Mouse (Mus musculus) kidney, adult 9 months (tissue): ENCODE measurements around the gene Slc39a11.

Source experiments
- DNase-seq: peaks from one replicate; pipeline ENCODE4 v3.0.0; 2022

Gene Slc39a11

DNA sequence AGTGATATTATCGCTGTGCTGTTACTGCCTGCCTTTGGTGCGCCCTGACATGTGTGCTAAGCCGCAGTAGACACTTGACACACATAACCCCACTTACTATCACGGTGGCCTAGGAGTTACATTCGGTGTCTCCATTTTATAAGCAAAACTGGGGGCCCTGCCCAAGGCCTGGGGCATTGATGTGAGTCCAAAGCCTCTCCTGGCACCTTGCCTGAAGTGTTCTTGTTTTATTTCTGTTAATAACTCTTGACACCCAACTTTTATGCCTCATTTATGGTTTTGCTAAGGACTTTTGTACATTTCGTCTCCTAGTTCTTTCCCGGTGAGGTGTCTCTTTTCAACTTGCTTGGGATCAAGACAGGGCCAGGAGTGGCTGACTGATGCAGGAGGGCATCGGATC is 373.4 kb downstream of the Slc39a11 start:
- no peak for DNase-seq

DNA sequence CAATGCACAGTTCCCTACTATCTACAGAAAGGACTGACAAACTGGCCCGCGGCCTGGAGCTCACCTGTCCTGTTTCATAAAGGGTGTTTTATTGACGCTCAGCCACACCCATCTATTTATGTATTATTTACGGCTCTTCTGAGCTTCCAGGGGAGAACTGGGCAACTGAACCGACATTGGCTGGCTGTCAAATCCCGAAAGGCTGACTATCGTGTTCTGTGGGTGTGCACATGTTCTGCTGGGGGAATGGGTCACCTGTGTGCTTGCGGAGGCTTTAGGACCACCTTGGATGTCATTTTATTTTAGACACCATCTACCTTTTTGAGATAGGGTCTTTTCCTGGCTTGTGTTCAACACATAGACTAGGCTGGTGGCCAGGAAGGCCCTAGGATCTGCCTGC is 375.8 kb downstream of the Slc39a11 start:
- no peak for DNase-seq

DNA sequence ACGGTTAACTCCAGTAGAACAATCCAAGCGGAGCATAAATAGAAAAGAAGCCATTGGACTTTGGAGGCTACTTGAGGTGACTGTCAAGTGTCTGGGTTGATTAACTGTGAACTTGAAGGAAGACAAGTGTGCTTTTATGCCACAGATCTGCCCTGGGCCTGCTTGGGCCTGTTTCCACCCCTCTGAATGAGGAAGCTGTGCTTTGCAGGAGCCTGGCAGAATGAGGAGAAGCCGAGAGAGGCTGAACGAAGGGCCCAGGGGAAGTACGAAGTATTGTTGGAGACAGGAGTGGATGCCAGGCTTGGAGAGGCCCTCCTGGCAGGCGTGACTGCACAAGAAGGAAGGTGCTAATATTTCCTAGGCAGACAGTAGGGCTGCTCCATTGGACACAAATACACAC is 378.0 kb downstream of the Slc39a11 start:
- DNase-seq: no peak

DNA sequence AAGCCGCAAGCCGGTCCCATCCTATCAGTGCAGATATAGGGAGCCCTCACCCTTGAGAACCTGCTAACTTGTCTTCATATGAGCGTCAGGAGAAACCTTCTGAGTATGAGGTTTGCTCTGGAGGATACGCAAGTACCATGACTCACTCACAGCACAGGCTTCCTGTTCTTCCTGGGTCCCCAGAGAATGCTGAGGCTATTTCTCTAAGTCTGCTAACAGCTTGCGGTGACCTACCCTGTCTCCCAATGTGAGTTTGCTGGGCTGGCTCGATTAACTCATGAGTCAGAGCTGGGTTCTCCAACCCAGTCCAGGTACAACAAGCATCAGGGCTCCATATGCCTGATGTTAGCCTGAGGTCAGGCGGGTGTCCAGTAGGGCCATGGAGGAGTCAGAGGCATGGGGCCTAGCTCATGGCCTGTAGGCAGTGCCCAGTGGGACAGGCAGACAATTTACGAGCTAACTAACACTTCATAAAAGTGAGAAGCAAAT is 381.0 kb downstream of the Slc39a11 start:
- DNase-seq: no peak

DNA sequence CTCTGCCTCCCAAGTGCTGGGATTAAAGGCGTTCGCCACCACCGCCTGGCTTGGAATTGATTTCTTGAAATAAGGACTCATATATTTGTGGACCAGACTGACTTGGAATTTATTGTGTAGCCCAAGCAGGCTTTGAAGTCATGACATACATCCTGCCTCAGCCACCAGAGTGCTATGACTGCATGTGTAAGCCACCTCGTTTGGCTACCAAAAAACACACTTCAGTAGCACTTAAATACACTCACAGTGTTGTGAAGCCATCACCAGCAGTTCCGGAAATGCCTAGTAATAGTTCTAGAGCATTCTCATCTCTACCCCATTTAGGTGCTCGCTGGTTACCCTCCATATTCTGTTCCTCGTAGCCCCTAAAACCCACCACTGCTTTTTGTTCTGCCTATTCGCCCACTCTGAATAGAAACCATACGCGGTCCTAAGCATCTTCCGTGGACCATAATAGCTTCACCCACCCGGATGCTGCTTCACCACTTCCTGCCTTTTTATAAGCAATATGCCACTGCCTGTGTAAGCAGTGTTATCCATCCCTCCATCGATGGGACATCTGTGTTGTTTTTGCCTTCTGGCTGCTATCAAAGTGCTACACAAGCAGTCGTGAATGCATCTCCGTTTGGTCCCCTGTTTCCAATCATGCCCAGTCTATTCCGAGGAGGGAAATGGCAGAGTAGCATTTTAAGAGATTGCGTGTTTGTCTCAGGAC is 382.2 kb downstream of the Slc39a11 start:
- DNase-seq: no peak

DNA sequence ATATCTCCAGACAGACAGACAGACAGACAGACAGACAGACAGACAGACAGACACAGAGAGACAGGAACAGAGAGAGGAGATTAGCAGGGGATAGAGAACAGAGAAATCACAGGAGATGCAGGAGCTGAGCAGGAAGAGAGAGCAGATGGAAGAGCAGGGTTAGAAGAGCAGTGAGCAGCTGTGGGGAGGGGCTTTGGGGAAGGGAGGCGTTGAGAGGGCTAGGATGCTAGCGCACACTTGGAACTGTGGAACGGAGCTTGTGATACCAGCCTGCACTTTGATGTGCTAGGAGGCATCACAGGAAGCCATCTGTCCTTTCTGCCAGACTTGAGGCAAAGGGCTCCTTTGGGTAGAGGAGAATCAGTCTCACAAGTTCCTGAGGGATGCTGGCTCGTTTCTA is 383.2 kb downstream of the Slc39a11 start:
- no peak for DNase-seq

DNA sequence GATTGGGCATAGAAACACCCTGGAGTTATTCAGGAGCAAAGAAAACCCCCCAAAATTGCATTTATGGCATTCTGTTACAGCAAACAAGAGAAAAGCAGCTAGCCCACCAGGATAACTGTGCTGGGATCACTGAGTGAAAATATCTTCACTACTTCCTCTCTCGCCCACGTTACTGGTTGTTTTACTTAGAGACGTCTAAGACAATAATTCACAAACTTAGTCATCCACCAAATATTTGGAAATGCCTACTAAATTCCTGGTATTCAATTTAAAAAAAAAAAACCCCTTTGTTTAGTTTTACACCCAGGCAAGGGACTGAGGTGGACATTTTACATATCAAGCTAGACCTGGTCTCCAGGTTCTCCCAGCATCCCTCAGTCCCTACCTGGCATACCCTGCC is 384.3 kb downstream of the Slc39a11 start:
- DNase-seq: no peak

DNA sequence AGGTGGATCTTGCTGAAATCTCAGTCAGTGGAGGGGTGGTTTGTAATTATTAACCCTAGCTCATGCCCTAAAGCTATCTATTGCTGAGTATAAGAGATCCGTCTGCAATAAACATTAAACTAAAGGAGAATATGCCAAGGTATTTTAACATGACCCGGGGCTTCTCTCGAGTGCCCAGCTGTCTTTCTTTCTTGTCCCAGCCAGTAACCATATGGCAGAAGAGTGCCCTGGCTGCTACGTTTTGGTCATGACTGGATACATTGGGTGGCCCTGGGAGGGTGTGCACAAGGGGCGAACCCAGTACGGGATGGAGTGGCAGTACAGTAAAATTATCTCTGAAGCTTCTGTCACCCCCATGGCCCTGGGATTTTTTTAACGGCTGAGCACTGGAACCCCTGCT is 385.9 kb downstream of the Slc39a11 start:
- no peak for DNase-seq

DNA sequence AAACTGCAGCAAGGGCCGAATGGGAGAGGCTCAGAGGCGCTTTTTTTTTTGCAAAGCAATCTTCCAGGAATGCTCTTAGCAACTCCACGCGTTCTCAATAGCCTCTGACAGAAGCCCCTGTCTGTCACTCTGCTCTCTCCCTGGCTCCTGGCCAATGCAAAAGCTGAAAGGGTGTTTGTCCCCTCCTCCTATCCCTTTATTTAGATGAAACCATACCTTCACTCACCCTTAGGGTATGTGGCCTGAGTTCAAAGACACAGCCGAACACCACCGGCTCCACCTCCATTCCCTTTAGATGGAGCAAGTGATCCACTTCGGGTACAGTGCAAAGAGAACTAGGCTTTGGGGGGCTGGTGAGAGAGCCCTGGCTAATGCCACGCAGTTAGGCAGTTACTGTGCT is 387.8 kb downstream of the Slc39a11 start:
- DNase-seq: no peak

DNA sequence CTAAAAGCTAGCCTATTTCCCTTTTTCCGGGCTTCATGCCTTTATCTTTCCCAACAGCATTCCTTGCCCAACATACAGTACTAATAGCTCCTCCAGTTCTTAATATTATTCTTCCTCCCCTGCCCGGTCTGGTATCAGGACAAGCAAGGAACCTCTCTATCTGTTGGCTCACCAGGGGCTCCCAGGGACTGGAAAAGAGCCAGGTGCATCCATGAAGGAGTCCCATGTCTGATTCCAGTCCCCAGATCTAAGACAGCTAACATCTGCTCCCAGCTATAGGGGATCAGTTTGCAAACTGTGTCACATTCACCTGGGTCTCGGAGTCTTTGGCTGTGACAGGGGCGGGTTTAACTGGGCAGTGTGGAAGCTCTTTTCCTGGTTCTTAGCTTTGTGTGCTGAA is 388.5 kb downstream of the Slc39a11 start:
- DNase-seq: no peak

DNA sequence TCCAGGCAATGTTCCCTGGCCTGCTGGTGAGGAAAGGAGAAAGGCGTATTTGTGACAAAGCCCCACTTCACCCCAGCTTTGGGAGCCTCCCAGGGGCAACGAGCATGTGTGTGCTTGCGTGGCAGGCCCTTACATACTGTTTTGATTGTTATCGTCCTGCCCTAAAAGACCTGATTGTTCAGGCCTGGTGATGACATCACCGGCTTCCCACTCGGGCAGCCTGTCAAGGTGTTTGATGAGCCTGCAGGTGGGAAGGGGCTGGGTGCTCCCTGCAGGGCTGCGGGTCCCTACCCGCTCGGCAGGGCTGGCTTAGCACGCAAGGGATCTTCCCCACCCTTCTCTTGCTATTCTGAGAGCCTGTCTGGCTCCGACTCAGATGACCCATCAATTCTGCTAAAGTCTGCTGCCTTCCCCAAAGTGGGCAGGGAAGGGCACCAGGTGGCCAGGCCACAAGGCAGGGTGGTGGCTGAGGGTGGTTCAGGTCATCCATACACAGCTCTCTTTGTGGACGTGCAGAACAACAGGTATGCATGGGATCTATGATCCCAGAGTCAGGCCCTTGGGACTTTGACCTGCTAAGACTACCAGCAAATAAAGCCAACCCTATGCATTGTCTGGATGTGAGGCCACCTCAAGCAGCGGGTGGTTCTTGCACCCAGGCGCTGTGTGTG is 390.0 kb downstream of the Slc39a11 start:
- no peak for DNase-seq

DNA sequence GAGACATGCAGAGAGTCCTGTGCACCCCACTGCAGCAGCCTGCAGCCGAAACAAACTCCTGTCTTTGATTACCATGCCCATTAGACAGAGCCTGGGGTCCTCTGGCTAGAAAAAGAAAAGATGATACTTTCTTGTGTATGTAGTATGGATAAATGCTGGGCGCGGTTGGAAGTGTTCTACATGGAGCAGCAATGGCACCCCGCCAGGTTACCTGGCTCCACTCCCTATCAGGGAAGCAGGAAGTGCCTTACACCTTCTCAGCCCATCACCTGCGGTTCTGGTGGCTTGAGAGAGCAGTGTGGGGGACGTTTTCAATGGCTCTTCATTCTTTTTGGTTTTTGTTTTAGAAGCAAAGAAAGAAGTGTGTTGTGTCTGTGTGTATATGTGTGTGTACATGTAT is 391.9 kb downstream of the Slc39a11 start:
- no peak for DNase-seq

DNA sequence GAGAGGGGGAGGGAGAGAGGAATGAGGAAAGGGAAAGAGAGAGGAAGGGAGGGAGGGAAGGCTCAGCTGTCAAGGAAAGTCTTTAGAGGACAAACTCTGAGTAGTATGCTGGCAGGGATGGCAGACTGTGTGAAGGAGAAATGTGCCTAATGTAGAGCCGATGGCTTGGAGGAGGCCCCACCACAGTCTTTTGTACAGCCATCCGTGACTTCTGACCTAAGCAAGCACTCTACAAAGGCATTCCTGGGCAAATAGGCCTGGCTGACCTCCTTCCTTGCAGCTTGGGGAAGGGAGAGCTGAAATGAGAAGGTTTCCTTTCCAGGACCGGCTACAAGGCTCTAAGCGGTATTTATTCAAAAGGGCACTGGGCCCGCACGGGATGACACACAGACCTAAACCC is 395.2 kb downstream of the Slc39a11 start:
- no peak for DNase-seq

DNA sequence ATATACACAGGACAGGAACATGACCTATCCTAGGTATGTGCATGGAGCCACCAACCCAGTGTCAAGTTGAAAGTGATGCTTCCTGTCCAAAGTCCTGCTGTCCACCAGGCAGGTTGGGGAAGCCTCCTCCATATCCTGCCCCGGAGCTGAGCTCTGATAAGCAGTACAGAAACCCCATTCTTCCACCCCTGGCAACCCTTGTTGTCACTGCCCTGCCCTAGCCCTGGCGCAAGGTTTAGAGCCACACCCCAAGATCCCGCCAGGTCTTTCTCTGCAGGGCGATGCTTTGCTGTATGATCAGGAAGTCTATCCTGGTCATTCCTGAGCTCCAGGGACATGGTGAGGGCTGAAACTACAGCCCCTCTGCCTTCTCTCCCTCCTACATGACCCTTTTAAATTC is 396.7 kb downstream of the Slc39a11 start:
- no peak for DNase-seq

DNA sequence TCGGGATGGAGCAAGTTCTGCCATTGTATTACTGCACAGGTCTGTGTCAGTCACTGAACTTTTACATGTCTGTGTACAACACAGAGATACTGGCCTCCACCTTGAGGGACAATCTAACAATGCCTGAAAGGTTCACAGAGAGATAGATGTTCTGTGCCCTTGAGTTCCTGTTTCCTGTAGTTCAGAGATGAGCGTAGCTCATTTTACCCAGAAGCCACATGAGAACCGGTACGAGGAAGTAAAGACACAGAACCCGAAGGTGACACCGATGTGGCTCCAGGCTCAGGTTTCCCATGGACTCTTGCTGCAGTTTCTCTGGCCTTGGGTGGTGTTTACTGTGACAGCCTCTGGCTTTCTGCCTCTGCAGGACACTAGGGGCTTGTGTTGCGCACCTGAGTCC is 398.7 kb downstream of the Slc39a11 start:
- DNase-seq: no peak

DNA sequence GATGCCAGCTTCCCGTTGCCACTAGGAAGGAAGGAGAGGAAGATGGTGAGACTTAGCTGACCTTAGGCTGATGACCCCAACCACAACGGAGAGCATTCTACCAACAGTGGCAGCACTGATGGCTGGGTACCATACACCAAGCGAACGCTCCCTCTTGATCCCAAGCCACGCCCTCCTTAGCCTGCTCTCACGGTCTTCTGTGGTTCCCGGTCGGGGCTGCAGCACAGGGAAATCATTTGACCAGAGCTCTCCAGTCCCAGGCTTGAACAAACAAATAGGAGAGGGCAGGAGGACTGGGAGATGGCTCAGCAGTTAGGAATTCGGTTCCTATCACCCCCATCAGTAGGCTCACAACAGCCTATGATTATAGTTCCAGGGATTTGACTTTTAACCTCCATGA is 403.4 kb downstream of the Slc39a11 start:
- DNase-seq: no peak

DNA sequence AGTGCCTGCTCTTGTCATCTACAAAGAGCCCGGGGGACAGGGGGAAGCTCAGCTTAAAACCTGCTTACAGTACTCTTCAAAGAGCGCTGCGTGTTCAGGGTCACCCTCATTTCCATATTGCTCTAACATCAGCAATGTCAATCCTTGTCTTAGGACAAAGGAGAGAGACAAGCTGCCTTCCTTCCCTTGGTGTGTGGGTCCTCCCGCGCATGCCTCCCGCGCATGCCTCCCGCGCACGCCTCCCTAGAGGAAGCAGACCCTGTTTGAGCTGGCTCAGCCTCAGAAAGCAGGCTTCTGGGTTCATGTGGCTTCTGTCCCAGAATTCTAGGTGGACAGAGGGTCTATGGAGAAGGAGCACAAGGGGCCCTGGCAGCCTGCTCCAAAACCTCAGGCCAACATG is 404.2 kb downstream of the Slc39a11 start:
- DNase-seq: no peak

DNA sequence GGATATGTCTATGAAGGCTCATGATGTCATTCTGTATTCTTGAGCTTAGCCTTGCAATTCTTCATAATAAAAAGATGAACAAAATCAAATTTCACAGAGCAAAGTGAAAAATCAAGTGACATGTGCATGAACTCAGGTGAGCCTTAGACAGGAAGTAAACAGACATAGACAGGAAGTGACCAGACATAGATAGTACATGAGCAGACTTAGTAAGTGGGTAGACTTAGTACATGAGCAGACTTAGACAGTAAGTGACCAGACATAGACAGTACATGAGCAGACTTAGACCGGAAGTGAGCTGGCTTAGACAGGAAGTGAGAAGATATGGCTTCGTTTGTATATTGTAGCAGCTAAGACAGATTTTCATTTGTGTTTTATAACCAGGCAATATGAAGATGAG is 415.4 kb downstream of the Slc39a11 start:
- DNase-seq: no peak

DNA sequence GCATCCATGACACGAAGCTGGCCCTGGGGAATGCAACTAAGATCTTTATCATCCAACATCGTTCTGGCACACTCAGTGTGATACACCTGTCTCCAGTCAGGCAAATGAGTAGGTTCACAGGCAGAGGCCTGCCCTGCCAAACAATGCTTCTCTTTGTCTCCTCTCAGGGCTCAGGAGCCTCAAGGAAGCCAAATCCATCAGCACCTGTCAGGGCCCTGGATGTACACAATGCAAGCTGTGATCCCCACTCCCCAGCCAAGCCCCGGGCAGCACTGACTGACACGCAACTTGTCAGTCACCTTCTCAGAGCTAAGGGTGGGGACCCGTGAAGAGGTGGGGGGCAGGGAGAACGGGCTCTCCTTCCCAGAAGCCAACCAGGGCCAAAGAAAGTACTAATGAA is 417.8 kb downstream of the Slc39a11 start:
- DNase-seq: no peak

DNA sequence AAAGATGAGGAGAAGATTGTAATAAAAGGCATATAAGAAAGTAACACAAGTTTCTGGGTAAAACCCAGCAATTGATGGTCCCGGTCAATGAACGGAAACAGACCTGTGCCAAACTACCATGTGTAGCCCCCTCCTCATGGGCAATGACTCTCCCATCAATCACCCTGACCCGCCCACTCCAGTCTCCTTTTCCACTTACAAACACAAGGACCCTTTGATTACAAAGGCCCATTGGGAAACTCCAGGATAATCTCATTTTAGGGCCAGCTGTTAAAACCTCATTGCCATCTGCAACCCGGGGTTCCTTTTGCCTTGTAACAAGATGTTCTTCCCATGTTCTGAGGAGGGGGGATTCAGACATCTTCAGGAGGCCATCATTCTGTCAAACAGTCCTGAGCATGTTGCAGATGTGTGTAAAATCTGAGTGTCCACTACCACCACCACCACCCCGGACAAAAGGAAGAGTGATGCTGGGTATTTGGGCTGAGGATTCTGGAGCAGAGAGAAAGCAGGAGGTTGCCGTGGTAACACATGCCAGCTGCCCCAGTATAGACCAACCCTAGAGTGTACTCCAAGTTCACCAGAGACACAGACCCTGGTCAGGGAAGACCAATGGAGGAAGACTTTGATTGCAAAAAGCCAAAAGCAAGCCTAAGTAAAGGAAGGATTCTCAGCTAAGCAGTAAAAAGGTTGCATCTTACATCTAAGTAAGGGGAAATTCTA is 419.3 kb downstream of the Slc39a11 start:
- no peak for DNase-seq

DNA sequence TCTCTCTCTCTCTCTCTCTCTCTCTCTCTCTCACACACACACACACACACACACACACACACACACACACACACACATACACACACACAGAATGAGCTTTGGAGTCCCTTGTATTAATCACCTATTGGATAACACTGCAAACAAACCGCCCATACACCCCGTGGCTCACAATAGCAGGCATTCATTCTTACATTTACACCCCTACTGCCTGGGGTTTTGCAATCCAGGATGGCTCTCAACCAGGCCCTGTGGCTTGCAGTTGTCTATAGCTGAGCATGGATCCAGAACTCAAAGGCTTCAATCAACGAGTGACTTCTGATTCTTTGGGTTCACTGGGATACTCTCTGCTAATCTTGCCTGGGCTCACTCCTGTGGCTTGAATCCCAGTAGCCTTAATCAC is 424.1 kb downstream of the Slc39a11 start:
- DNase-seq: no peak

DNA sequence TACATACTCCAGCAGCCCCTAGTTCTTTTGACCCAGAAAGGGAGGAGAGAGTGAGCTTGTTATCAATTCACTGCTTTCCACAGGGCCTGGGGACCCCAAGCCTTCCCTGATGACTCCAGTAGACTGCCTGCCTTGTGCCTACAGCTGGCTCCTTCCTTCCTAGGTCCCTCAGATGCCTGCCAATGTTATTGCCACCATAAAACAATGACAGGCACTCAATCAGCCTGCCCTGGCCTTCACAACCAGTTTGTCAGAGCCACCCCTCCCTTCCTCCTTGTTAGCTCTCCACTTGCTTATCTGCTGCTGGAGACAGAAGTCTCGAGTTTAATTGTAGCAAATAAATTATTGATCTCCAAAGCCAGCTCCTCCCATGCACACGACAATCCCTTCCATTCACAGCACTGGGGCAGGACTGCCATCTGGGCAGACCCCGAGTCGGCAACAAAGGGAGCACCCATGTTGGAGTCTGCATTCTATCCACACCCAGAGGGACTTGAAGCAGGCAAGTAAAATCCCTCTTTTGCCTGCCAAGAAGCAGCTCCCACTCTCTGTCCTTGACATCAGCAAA is 426.0 kb downstream of the Slc39a11 start:
- DNase-seq: no peak

DNA sequence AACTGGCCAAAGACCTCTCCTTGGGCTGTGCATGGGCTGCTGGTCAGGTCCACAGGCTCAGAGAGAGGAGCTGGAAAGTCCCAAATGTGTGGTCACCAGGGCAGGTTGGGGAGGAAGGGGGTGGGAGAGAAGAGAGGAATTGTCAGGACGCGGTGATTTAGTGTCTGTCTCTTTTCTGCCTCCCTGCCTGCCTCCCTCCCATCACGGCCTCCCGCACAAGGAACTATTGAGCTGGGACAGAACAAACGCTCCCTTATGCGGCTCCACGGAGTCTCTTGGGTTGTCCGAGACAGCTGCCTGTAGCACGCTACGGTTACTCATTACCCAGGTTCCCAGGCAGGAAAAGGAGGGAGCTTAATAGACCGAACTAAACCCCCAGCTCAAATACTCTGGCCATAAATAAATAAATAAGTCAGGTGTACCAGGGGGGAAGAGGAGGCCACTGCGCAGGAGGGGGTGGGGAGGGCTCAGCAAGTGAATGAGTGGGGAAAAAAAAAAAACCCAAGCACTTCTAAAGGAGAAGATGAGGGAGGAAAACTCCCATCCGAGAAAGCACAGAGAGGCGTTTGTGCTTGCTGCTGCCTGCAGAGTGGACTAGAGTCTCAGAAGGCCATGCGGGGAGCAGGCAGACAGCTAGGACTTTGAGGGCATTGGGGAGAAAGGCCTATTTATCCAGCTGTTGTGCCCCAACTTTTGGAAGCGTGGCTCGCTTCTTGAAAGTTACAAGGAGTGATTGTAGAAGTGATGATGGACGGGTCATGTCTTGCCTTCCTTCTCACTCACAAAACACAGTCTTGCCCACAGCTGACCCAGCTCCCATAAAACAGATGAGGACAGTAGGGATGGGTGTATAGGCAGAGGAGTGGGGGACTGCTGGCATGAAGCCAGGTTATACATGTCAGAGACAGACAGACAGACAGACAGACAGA is 428.3 kb downstream of the Slc39a11 start:
- DNase-seq: peak; percentile 50
